14 mouse cellular contexts compared by ENCODE assay signal in the genomic region with DNA sequence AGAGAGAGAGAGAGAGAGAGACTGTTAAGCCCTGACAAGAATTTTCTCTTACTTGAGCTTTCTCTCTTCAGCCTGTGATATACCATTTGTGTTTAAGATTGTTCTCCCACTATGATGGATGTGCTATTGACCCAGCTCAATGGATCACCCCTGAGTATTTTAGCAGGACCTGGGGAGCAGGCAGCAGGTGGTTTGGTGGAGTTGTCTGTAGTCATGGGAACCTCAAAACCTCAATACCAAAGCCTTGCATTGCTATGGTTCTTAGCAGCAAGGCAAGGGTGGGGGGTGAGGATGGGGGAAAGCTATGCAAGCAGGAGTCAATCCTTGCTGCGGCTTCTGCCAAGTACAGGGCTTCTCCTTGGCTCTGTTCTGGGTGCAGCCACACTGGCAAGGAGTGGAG.
"Had no signal": no experiment of that assay in that cellular context is flagged by ENCODE, and none has a peak within 500 bp of the region (broad histone marks: within the 10 kb centered on the region; RNA-seq: fewer than 3 reads in every experiment).

No protein-coding gene starts in this region.

- H3K4me3 ChIP-seq: left cerebral cortex, adult 2 months; limb, embryonic 15.5 days; megakaryocyte, embryonic 14.5 days; midbrain, embryonic 12.5 days; neural tube, embryonic 12.5 days had no signal

- H3K27me3 ChIP-seq: limb, embryonic 15.5 days; midbrain, embryonic 12.5 days; neural tube, embryonic 12.5 days had no signal

- DNase-seq: kidney, adult 11 months; kidney, adult 9 months; kidney, postnatal 36 days; lung, embryonic 14.5 days; lung, postnatal 10 days; lung, postnatal 4 days; right cerebral cortex, postnatal 14 days; thymus, postnatal 4 days had no signal

- H3K27ac ChIP-seq: kidney, postnatal 0 days; left cerebral cortex, adult 2 months; limb, embryonic 15.5 days; midbrain, embryonic 12.5 days; neural tube, embryonic 12.5 days had no signal

- H3K4me2 ChIP-seq: limb, embryonic 15.5 days; lung, embryonic 14.5 days; midbrain, embryonic 12.5 days; neural tube, embryonic 12.5 days had no signal

- H3K9me3 ChIP-seq: limb, embryonic 15.5 days; megakaryocyte, embryonic 14.5 days; midbrain, embryonic 12.5 days; neural tube, embryonic 12.5 days had no signal

- H3K36me3 ChIP-seq: midbrain, embryonic 12.5 days had no signal

- H3K9ac ChIP-seq: limb, embryonic 15.5 days; lung, embryonic 14.5 days; midbrain, embryonic 12.5 days; neural tube, embryonic 12.5 days had no signal

- H3K4me1 ChIP-seq: limb, embryonic 15.5 days; neural tube, embryonic 12.5 days had no signal
